Mouse (Mus musculus) limb, embryonic 13.5 days (tissue): ENCODE data around the gene Rpsa. TPM values are rescaled to one million over a fixed set of nuclear protein-coding genes. Genes with fewer than 3 reads are reported as not detected.

Experiments
- ATAC-seq: fragments of 200-750 bp; cut with Nextera tagmentation; 2 replicates; pipeline ENCODE4 v1.8.0; 2017; ENCODE audit warnings: low read depth, moderate number of reproducible peaks, moderate TSS enrichment; ENCODE audit not compliant: low FRiP score
- H3K27ac ChIP-seq: fragments of 300-500 bp; sonication (generic); 2 replicates; pipeline ENCODE4 v1.5.1; 2015; ENCODE audit warnings: inconsistent platforms, mild to moderate bottlenecking, moderate library complexity
- H3K27me3 ChIP-seq: fragments of 300-500 bp; sonication (generic); 2 replicates; pipeline ENCODE4 v1.6.1; 2015; ENCODE audit warnings: mild to moderate bottlenecking, inconsistent platforms
- H3K36me3 ChIP-seq: fragments of 300-500 bp; sonication (generic); 2 replicates; pipeline ENCODE4 v1.6.1; 2015; ENCODE audit warnings: inconsistent platforms, mild to moderate bottlenecking, moderate library complexity
- H3K4me1 ChIP-seq: fragments of 300-500 bp; sonication (generic); 2 replicates; pipeline ENCODE4 v1.6.1; 2015; ENCODE audit warnings: inconsistent platforms
- H3K4me2 ChIP-seq: fragments of 300-500 bp; sonication (generic); replicated peaks from 2 replicates; pipeline ENCODE4 v1.6.1; 2015; ENCODE audit warnings: inconsistent platforms, mild to moderate bottlenecking, moderate library complexity
- H3K4me3 ChIP-seq: fragments of 300-500 bp; sonication (generic); 2 replicates; pipeline ENCODE4 v1.5.1; 2015; ENCODE audit warnings: moderate library complexity, mild to moderate bottlenecking, inconsistent platforms
- H3K9ac ChIP-seq: fragments of 300-500 bp; sonication (generic); 2 replicates; pipeline ENCODE4 v1.6.1; 2015; ENCODE audit warnings: mild to moderate bottlenecking, inconsistent platforms
- H3K9me3 ChIP-seq: fragments of 300-500 bp; sonication (generic); 2 replicates; pipeline ENCODE4 v1.6.1; 2016; ENCODE audit warnings: inconsistent platforms
- WGBS: fragments of 180-500 bp; shearing (Covaris S2); methylation state at CpG from one replicate; pipeline ENCODE4 v1.1.7; 2015; 5-methylcytosine and 5-hydroxymethylcytosine counted together
- polyA plus RNA-seq: library from polyadenylated mRNA; unstranded; fragments of >200 nt; fragmentation: Nextera tagmentation; extraction: Ambion mirVana; gene quantifications from 2 replicates; pipeline ENCODE4 v1.2.1, GENCODE M21; 2015

Gene Rpsa
- polyA plus RNA-seq, result 1,301 and 1,325 TPM in 2 replicates

DNA sequence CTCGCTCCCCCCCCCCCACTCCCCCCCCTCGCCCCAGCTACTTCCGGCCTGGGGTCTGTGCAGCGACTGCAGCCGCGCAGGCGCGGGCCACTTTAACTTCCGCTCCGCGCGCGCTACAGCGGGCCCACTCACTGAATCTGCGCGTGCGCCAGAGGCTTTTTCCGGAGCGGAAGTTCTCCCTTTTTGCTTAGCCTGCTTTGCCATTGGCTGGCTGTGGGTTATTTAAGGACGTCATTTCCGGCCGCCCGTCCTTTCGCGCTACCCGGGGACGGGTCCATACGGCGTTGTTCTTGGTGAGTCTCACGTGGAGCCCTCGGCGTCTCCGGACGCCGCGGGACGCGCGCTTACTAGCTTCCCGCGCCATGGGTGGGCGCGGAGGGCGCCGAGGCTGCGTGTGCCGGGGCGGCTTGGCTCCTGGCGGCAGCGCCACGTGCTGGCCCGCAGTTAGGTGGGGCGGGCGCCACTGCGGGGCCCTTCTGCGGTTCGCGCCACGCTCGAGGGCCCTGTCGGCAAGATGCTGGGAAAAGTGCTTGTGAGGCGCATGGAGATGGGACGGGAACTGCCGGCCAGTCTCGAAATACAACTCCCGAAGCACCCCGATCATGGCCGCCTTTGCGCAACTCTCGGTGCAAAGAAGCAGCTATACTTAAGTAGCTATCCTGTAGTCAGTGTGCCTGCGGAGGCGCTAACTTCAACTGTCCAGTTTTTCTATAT, at the start of gene Rpsa:
Rpsa (plus strand) TSS at position 152 of the 714 bp plus-strand sequence.
- WGBS, result under 1% methylated on average over 72 of the region's 72 CpGs
- ATAC-seq, result peak; percentile 97
- H3K4me3 ChIP-seq, result peak within 1 kb of the TSS; percentile 100
- peaks cover 59% of the 10 kb centered on the region for H3K36me3 ChIP-seq
- H3K9me3 ChIP-seq, result no peaks in the 10 kb centered on the region
- peaks cover 15% of the 10 kb centered on the region for H3K4me1 ChIP-seq
- H3K27ac ChIP-seq, result peak within 1 kb of the TSS; percentile 89
- H3K9ac ChIP-seq, result peak within 1 kb of the TSS; percentile 100
- no peaks in the 10 kb centered on the region for H3K27me3 ChIP-seq
- peak within 1 kb of the TSS; percentile 84 for H3K4me2 ChIP-seq

GRCm38 (mm10) chr9:120078241-120078640, 49.2 kb upstream of the Rpsa start:
- H3K9ac ChIP-seq, result no peak overlapping the region
- H3K4me2 ChIP-seq, result no peak overlapping the region
- no peaks in the 10 kb centered on the region for H3K27me3 ChIP-seq
- no peaks in the 10 kb centered on the region for H3K36me3 ChIP-seq
- no peak for ATAC-seq
- no peak overlapping the region for H3K27ac ChIP-seq
- H3K4me3 ChIP-seq, result no peak overlapping the region
- no peaks in the 10 kb centered on the region for H3K9me3 ChIP-seq
- no peaks in the 10 kb centered on the region for H3K4me1 ChIP-seq
- WGBS, result 81% methylated on average over 3 of the region's 3 CpGs

GRCm38 (mm10) chr9:120079901-120080300, 47.6 kb upstream of the Rpsa start:
- Histone ChIP-seq H3K4me3 (no peak overlapping the region), H3K4me1 (no peaks in the 10 kb centered on the region), H3K27me3 (no peaks in the 10 kb centered on the region), H3K9ac (no peak overlapping the region), H3K27ac (no peak overlapping the region), H3K9me3 (no peaks in the 10 kb centered on the region), H3K36me3 (no peaks in the 10 kb centered on the region), H3K4me2 (no peak overlapping the region)
- no peak for ATAC-seq
- WGBS, result 74% methylated on average over 7 of the region's 7 CpGs

DNA sequence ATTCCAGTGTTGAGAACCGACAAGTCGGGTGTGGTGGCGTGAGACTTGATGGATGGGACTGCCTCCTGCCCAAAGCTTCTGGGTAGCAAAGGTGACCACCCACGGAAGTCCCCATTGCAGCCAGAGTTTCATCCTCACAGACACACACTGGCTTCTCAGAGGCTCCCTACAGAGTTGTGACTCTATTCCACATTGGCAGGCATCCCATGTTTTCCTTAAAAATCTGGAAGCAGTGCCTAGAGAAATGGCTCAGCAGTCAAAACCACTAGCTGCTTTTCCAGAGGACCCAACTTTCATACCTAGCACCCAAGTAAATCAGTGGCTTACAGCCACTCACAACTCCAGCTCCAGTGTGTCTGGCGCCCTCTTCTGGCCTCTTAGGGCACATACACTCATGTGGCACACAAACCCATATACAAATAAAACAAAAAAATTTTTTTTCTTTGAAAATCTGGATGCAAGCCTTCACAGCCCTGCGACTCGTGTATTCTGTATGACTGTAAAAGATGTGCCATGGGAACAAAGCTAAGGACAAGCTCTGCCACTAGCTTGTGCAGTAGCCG, 46.9 kb upstream of the Rpsa start:
- H3K4me2 ChIP-seq, result no peak overlapping the region
- WGBS, result 80% methylated on average over 8 of the region's 8 CpGs
- no peak for ATAC-seq
- H3K4me1 ChIP-seq, result no peaks in the 10 kb centered on the region
- no peak overlapping the region for H3K27ac ChIP-seq
- no peak overlapping the region for H3K9ac ChIP-seq
- H3K4me3 ChIP-seq, result no peak overlapping the region
- H3K9me3 ChIP-seq, result no peaks in the 10 kb centered on the region
- no peaks in the 10 kb centered on the region for H3K27me3 ChIP-seq
- H3K36me3 ChIP-seq, result no peaks in the 10 kb centered on the region

DNA sequence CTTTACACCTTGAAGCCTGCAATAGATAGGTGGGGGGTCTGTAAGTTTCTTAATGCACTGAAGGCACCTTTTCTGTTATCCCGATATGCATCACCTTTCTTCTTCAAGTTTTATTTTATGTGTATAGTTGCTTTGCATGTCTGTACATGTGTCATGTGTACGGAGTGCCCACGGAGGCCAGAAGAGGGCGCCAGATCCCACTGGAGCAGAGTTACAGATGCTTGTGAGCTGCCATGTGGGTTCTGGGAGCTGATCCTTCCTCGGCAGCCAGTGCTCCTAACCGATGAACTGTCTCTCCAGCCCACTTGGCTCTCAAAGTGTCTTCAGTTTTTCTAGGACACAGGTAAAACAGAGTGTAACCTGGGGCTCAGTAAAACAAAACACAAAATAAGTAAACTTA, 46.2 kb upstream of the Rpsa start:
- H3K27me3 ChIP-seq, result no peaks in the 10 kb centered on the region
- H3K36me3 ChIP-seq, result no peaks in the 10 kb centered on the region
- no peaks in the 10 kb centered on the region for H3K4me1 ChIP-seq
- H3K4me2 ChIP-seq, result no peak overlapping the region
- no peak overlapping the region for H3K4me3 ChIP-seq
- no peaks in the 10 kb centered on the region for H3K9me3 ChIP-seq
- no peak overlapping the region for H3K27ac ChIP-seq
- no peak for ATAC-seq
- 70% methylated on average over 6 of the region's 6 CpGs for WGBS
- no peak overlapping the region for H3K9ac ChIP-seq

GRCm38 (mm10) chr9:120081967-120082366, 45.5 kb upstream of the Rpsa start:
- ATAC-seq, result no peak
- Histone ChIP-seq H3K27ac (no peak overlapping the region), H3K36me3 (no peaks in the 10 kb centered on the region), H3K9me3 (no peaks in the 10 kb centered on the region), H3K9ac (no peak overlapping the region), H3K27me3 (no peaks in the 10 kb centered on the region), H3K4me1 (no peaks in the 10 kb centered on the region), H3K4me2 (no peak overlapping the region), H3K4me3 (no peak overlapping the region)
- 77% methylated on average over 5 of the region's 5 CpGs for WGBS

GRCm38 (mm10) chr9:120082691-120083090, 44.8 kb upstream of the Rpsa start:
- no peaks in the 10 kb centered on the region for H3K27me3 ChIP-seq
- no peak overlapping the region for H3K4me2 ChIP-seq
- no peak overlapping the region for H3K27ac ChIP-seq
- H3K36me3 ChIP-seq, result no peaks in the 10 kb centered on the region
- no peak overlapping the region for H3K4me3 ChIP-seq
- no peak for ATAC-seq
- H3K9ac ChIP-seq, result no peak overlapping the region
- no peaks in the 10 kb centered on the region for H3K4me1 ChIP-seq
- H3K9me3 ChIP-seq, result no peaks in the 10 kb centered on the region
- 83% methylated on average over 4 of the region's 4 CpGs for WGBS

- H3K4me1 ChIP-seq, result no peaks in the 10 kb centered on the region
- no peak for ATAC-seq
- H3K4me3 ChIP-seq, result no peak overlapping the region
- H3K9ac ChIP-seq, result no peak overlapping the region
- no peak overlapping the region for H3K27ac ChIP-seq
- no peaks in the 10 kb centered on the region for H3K9me3 ChIP-seq
- H3K27me3 ChIP-seq, result no peaks in the 10 kb centered on the region
- no peak overlapping the region for H3K4me2 ChIP-seq
- no peaks in the 10 kb centered on the region for H3K36me3 ChIP-seq
- WGBS, result 79% methylated on average over 18 of the region's 18 CpGs
These were observed 44.2 kb upstream of the Rpsa start for GRCm38 (mm10) chr9:120083158-120083894.

- Histone ChIP-seq H3K4me2 (no peak overlapping the region), H3K4me3 (no peak overlapping the region), H3K9me3 (0 out of 2 replicates have a peak, but pooled peaks cover 3% of the 10 kb centered on the region), H3K9ac (no peak overlapping the region), H3K36me3 (no peaks in the 10 kb centered on the region), H3K27ac (no peak overlapping the region), H3K4me1 (no peaks in the 10 kb centered on the region), H3K27me3 (no peaks in the 10 kb centered on the region)
- ATAC-seq, result no peak
- 81% methylated on average over 9 of the region's 9 CpGs for WGBS
These were observed 43.1 kb upstream of the Rpsa start for GRCm38 (mm10) chr9:120084406-120084805.

GRCm38 (mm10) chr9:120089125-120089524, 38.4 kb upstream of the Rpsa start:
- Histone ChIP-seq H3K36me3 (no peaks in the 10 kb centered on the region), H3K9me3 (0 out of 2 replicates have a peak, but pooled peaks cover 3% of the 10 kb centered on the region), H3K27me3 (no peaks in the 10 kb centered on the region), H3K4me1 (no peaks in the 10 kb centered on the region), H3K9ac (no peak overlapping the region), H3K27ac (no peak overlapping the region), H3K4me3 (no peak overlapping the region), H3K4me2 (no peak overlapping the region)
- WGBS, result 86% methylated on average over 7 of the region's 7 CpGs
- ATAC-seq, result no peak

- Histone ChIP-seq H3K36me3 (no peaks in the 10 kb centered on the region), H3K27ac (no peak overlapping the region), H3K27me3 (no peaks in the 10 kb centered on the region), H3K4me3 (no peak overlapping the region), H3K4me2 (no peak overlapping the region), H3K4me1 (no peaks in the 10 kb centered on the region), H3K9me3 (0 out of 2 replicates have a peak, but pooled peaks cover 3% of the 10 kb centered on the region), H3K9ac (no peak overlapping the region)
- no peak for ATAC-seq
- WGBS, result 80% methylated on average over 10 of the region's 10 CpGs
These were observed 36.4 kb upstream of the Rpsa start for GRCm38 (mm10) chr9:120091086-120091485.

DNA sequence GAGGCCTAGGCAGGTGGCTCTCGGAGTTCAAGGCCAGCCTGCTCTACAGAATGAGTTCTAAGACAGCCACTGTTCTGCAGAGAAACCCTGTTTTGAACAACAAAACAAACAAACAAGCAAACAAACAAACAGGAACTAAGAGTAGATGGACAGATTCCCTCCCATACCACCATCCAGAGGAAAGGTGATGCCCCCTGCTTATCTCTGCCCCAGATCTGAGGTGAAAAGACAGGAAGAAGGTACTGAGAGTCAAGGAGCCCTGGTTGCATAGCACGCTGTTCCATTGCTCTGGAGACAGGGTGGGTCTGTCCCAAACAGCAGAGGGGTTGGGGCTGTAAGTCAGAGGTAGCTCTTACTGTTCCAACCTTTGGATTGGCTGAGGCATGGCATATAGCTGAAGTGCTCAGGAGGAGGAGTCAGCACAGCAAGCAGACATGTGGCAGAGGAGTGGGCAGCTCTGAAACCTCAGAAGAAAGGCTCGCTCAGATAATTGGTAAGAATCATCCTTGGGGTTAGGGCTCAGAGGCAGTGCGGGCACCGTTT, 35.7 kb upstream of the Rpsa start, which contains the start of gene Ccr8:
Ccr8 (plus strand) TSS at position 419 of the 543 bp plus-strand sequence.
- no peak within 1 kb of the TSS for H3K4me2 ChIP-seq
- H3K36me3 ChIP-seq, result no peaks in the 10 kb centered on the region
- no peaks in the 10 kb centered on the region for H3K4me1 ChIP-seq
- H3K27ac ChIP-seq, result no peak within 1 kb of the TSS
- no peaks in the 10 kb centered on the region for H3K27me3 ChIP-seq
- no peak within 1 kb of the TSS for H3K4me3 ChIP-seq
- no peak for ATAC-seq
- WGBS, result 66% methylated on average over 5 of the region's 5 CpGs
- 0 out of 2 replicates have a peak, but pooled peaks cover 3% of the 10 kb centered on the region for H3K9me3 ChIP-seq
- no peak within 1 kb of the TSS for H3K9ac ChIP-seq
